Mouse (Mus musculus) lung, adult 2 months (tissue): ENCODE measurements around the gene Zbed6.
"Not testable (repeated sequence)": the region's sequence is repeated elsewhere in the genome, so short reads cannot be mapped to it uniquely, and the experiment has no call there.

Experiments used
- CTCF ChIP-seq: fragments of 200-500 bp; IDR thresholded peaks from 2 replicates; pipeline ENCODE4 v1.5.1; 2011; ENCODE audit warnings: mild to moderate bottlenecking, low read length, control low read depth; ENCODE audit not compliant: insufficient read depth
- POLR2A ChIP-seq: fragments of 200-500 bp; IDR thresholded peaks from 2 replicates; pipeline ENCODE4 v1.6.1; 2011; ENCODE audit warnings: low read depth, mild to moderate bottlenecking, control low read depth, low read length, borderline replicate concordance; ENCODE audit errors: extremely low read depth

- TF ChIP-seq POLR2A: not testable (repeated sequence)
- TF ChIP-seq CTCF: 0 out of 2 replicates have a peak, but pooled peaks have one; percentile 15
These were observed 41.1 kb upstream of the Zbed6 start for GRCm38 (mm10) chr1:133701824-133702223.
